Mouse (Mus musculus): ENCODE measurements at regions not wholly inside any gene's neighbourhood (a gene's known extent, or its start where the extent isn't known, plus 50 kb on each side); places are given as distances from the start of the nearest gene placed in this dataset.

- WGBS: 95% methylated on average over 8 of the region's 8 CpGs
- Histone ChIP-seq H3K27ac (ENCODE audit: insufficient read depth, low read length) (no peak overlapping the region), H3K4me1 (ENCODE audit: control insufficient read depth, insufficient read depth, low read length) (no peaks in the 10 kb centered on the region; the same call in 1 of the 2 replicates), H3K4me3 (replicated peaks; ENCODE audit: insufficient read depth, low read depth, low read length) (no peak overlapping the region), H3K27me3 (ENCODE audit: control insufficient read depth, insufficient read depth, low read length) (no peaks in the 10 kb centered on the region)
- no peak for DNase-seq
- TF ChIP-seq CTCF (IDR thresholded peaks at IDR 0.05; ENCODE audit: borderline replicate concordance, insufficient read depth, low read depth, low read length) (no peak), POLR2A (IDR thresholded peaks at IDR 0.05; ENCODE audit: borderline replicate concordance, insufficient read depth, low read length) (no peak)
These were observed 418.4 kb downstream of the Sox2 start for GRCm38 (mm10) chr3:35068586-35068985.

- no peaks in the 10 kb centered on the region; the same call in 1 of the 2 replicates for H3K4me1 ChIP-seq (ENCODE audit: control insufficient read depth, insufficient read depth, low read length)
- no peaks in the 10 kb centered on the region for H3K27me3 ChIP-seq (ENCODE audit: control insufficient read depth, insufficient read depth, low read length)
- 44% methylated on average over 2 of the region's 2 CpGs for WGBS
- H3K27ac ChIP-seq (ENCODE audit: insufficient read depth, low read length): no peak overlapping the region
- TF ChIP-seq CTCF (IDR thresholded peaks at IDR 0.05; ENCODE audit: borderline replicate concordance, insufficient read depth, low read depth, low read length) (no peak), POLR2A (IDR thresholded peaks at IDR 0.05; ENCODE audit: borderline replicate concordance, insufficient read depth, low read length) (no peak)
- no peak for DNase-seq
- no peak overlapping the region for H3K4me3 ChIP-seq (replicated peaks; ENCODE audit: insufficient read depth, low read depth, low read length)
These were observed 420.8 kb downstream of the Sox2 start for GRCm38 (mm10) chr3:35071046-35071445.

GRCm38 (mm10) chr3:35079887-35080286, 429.7 kb downstream of the Sox2 start:
- H3K27me3 ChIP-seq (ENCODE audit: control insufficient read depth, insufficient read depth, low read length): no peaks in the 10 kb centered on the region; the same call in 1 of the 2 replicates
- DNase-seq: no peak
- H3K27ac ChIP-seq (ENCODE audit: insufficient read depth, low read length): no peak overlapping the region
- no peak overlapping the region for H3K4me3 ChIP-seq (replicated peaks; ENCODE audit: insufficient read depth, low read depth, low read length)
- 71% methylated on average over 5 of the region's 5 CpGs for WGBS
- TF ChIP-seq CTCF (IDR thresholded peaks at IDR 0.05; ENCODE audit: borderline replicate concordance, insufficient read depth, low read depth, low read length) (no peak), POLR2A (IDR thresholded peaks at IDR 0.05; ENCODE audit: borderline replicate concordance, insufficient read depth, low read length) (no peak)
- H3K4me1 ChIP-seq (ENCODE audit: control insufficient read depth, insufficient read depth, low read length): no peaks in the 10 kb centered on the region; the same call in none of the 2 replicates

GRCm38 (mm10) chr3:35084091-35084867, 434.1 kb downstream of the Sox2 start:
- Histone ChIP-seq H3K4me3 (replicated peaks; ENCODE audit: insufficient read depth, low read depth, low read length) (no peak overlapping the region), H3K27me3 (ENCODE audit: control insufficient read depth, insufficient read depth, low read length) (no peaks in the 10 kb centered on the region), H3K27ac (ENCODE audit: insufficient read depth, low read length) (no peak overlapping the region), H3K4me1 (ENCODE audit: control insufficient read depth, insufficient read depth, low read length) (no peaks in the 10 kb centered on the region)
- TF ChIP-seq POLR2A (IDR thresholded peaks at IDR 0.05; ENCODE audit: borderline replicate concordance, insufficient read depth, low read length) (no peak), CTCF (IDR thresholded peaks at IDR 0.05; ENCODE audit: borderline replicate concordance, insufficient read depth, low read depth, low read length) (no peak)
- WGBS: 37% methylated on average over 11 of the region's 11 CpGs
- peak in 1 of 2 experiments; percentile 16 for DNase-seq

GRCm38 (mm10) chr3:35088241-35089080, 438.3 kb downstream of the Sox2 start:
- 44% methylated on average over 19 of the region's 19 CpGs for WGBS
- Histone ChIP-seq H3K27ac (ENCODE audit: insufficient read depth, low read length) (0 out of 2 replicates have a peak overlapping the region, but pooled peaks have one; percentile 30), H3K27me3 (ENCODE audit: control insufficient read depth, insufficient read depth, low read length) (no peaks in the 10 kb centered on the region; the same call in 1 of the 2 replicates), H3K4me1 (ENCODE audit: control insufficient read depth, insufficient read depth, low read length) (no peaks in the 10 kb centered on the region), H3K4me3 (replicated peaks; ENCODE audit: insufficient read depth, low read depth, low read length) (no peak overlapping the region)
- DNase-seq: peak; percentile 15 to 45
- TF ChIP-seq CTCF (IDR thresholded peaks at IDR 0.05; ENCODE audit: borderline replicate concordance, insufficient read depth, low read depth, low read length) (no peak), POLR2A (IDR thresholded peaks at IDR 0.05; ENCODE audit: borderline replicate concordance, insufficient read depth, low read length) (no peak)

- Histone ChIP-seq H3K4me1 (ENCODE audit: control insufficient read depth, insufficient read depth, low read length) (no peaks in the 10 kb centered on the region), H3K27ac (ENCODE audit: insufficient read depth, low read length) (no peak overlapping the region), H3K4me3 (replicated peaks; ENCODE audit: insufficient read depth, low read depth, low read length) (no peak overlapping the region), H3K27me3 (ENCODE audit: control insufficient read depth, insufficient read depth, low read length) (no peaks in the 10 kb centered on the region; the same call in 1 of the 2 replicates)
- DNase-seq: peak; percentile 16 to 24
- WGBS: 21% methylated on average over 5 of the region's 5 CpGs
- TF ChIP-seq POLR2A (IDR thresholded peaks at IDR 0.05; ENCODE audit: borderline replicate concordance, insufficient read depth, low read length): no peak
- no peak for TF ChIP-seq CTCF (IDR thresholded peaks at IDR 0.05; ENCODE audit: borderline replicate concordance, insufficient read depth, low read depth, low read length)
These were observed 440.4 kb downstream of the Sox2 start for GRCm38 (mm10) chr3:35090496-35091133.

GRCm38 (mm10) chr3:35093001-35093400, 442.8 kb downstream of the Sox2 start:
- TF ChIP-seq CTCF (IDR thresholded peaks at IDR 0.05; ENCODE audit: borderline replicate concordance, insufficient read depth, low read depth, low read length): no peak
- no peak for TF ChIP-seq POLR2A (IDR thresholded peaks at IDR 0.05; ENCODE audit: borderline replicate concordance, insufficient read depth, low read length)
- no peak for DNase-seq
- Histone ChIP-seq H3K27ac (ENCODE audit: insufficient read depth, low read length) (no peak overlapping the region), H3K4me3 (replicated peaks; ENCODE audit: insufficient read depth, low read depth, low read length) (no peak overlapping the region), H3K4me1 (ENCODE audit: control insufficient read depth, insufficient read depth, low read length) (no peaks in the 10 kb centered on the region), H3K27me3 (ENCODE audit: control insufficient read depth, insufficient read depth, low read length) (no peaks in the 10 kb centered on the region; the same call in 1 of the 2 replicates)
- 65% methylated on average over 9 of the region's 9 CpGs for WGBS
